Mouse (Mus musculus) myocyte (in vitro differentiated cells): Measurements from ENCODE around the gene Apaf1.

Experiments
- E2F4 ChIP-seq: IDR thresholded peaks from one replicate; pipeline ENCODE4 v1.6.1; 2011; ENCODE audit warnings: mild to moderate bottlenecking, control low read depth, moderate library complexity; ENCODE audit not compliant: insufficient read depth
- POLR2A ChIP-seq: IDR thresholded peaks from one replicate; pipeline ENCODE4 v1.6.1; 2011; ENCODE audit warnings: low read depth, mild to moderate bottlenecking, control low read depth, moderate library complexity; ENCODE audit not compliant: insufficient read length
- POLR2AphosphoS2 ChIP-seq: IDR thresholded peaks from one replicate; pipeline ENCODE4 v1.6.1; 2011; ENCODE audit warnings: low read depth, control low read depth; ENCODE audit not compliant: insufficient read length
- SRF ChIP-seq: IDR thresholded peaks from one replicate; pipeline ENCODE4 v1.6.1; 2011; ENCODE audit warnings: low read depth; ENCODE audit not compliant: control insufficient read depth, insufficient read length

- no peak for TF ChIP-seq POLR2A
- no peak for TF ChIP-seq SRF
- no peak for TF ChIP-seq E2F4
- TF ChIP-seq POLR2AphosphoS2: no peak
Measured at GRCm38 (mm10) chr10:91076667-91077066, 5.9 kb downstream of the Apaf1 start.
